Mouse (Mus musculus): ENCODE measurements around the gene Map3k14.

DNA sequence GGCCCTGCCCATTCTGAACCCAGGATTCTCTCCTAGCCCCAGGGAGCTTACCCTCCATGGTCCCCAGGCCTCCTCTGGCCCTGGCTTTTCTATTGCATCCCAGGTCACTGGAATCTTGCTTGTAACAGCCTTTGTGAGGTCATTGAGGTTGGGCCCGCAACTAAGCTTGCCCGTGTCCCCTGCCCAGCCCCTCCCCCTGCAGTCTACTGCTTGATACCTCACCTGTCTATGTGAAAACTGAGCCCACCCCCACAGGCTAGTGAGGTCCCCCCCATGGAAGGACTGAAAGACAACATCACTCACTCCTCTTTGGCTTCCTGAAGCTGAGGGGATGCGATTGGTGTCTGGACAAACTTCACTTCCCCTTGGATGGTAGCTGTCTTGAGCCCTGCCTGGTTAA, 58.8 kb downstream of the Map3k14 start, which contains the start of gene 1700023F06Rik:
- TF ChIP-seq GATA1 (IDR thresholded peaks at IDR 0.05; ENCODE audit: borderline replicate concordance, low read length) = no peak
- no peak for TF ChIP-seq FLI1 (IDR thresholded peaks at IDR 0.05; ENCODE audit: low read length)

Data from megakaryocyte, embryonic 14.5 days (primary cell).